Mouse (Mus musculus) thymus, adult 2 months (tissue): ENCODE measurements around the gene Lad1. TPM values are rescaled to one million over a fixed set of nuclear protein-coding genes. Genes with fewer than 3 reads are reported as not detected.

Source experiments
- DNase-seq: peaks from one replicate; pipeline ENCODE4 v3.0.0; 2021
- H3K27ac ChIP-seq: fragments of 200-500 bp; 2 replicates; pipeline ENCODE4 v1.5.1; 2012; ENCODE audit warnings: low read length, control low read depth; ENCODE audit not compliant: control insufficient read depth, insufficient read depth
- H3K27me3 ChIP-seq: fragments of 200-500 bp; 2 replicates; pipeline ENCODE4 v1.6.1; 2012; ENCODE audit warnings: mild to moderate bottlenecking, low read length, moderate library complexity, mixed read lengths; ENCODE audit not compliant: control insufficient read depth, insufficient read depth
- H3K36me3 ChIP-seq: fragments of 200-500 bp; 2 replicates; pipeline ENCODE4 v1.6.1; 2012; ENCODE audit warnings: mild to moderate bottlenecking, low read length, moderate library complexity; ENCODE audit not compliant: control insufficient read depth, insufficient read depth
- H3K4me1 ChIP-seq: fragments of 200-500 bp; replicated peaks from 2 replicates; pipeline ENCODE4 v1.6.1; 2012; ENCODE audit warnings: low read length; ENCODE audit not compliant: control insufficient read depth, insufficient read depth
- H3K4me3 ChIP-seq: fragments of 200-500 bp; 2 replicates; pipeline ENCODE4 v1.5.1; 2012; ENCODE audit warnings: mild to moderate bottlenecking, low read length, control low read depth, moderate library complexity; ENCODE audit not compliant: control insufficient read depth, insufficient read depth
- CTCF ChIP-seq: fragments of 200-500 bp; IDR thresholded peaks from 2 replicates; pipeline ENCODE4 v1.5.1; 2012; ENCODE audit warnings: mild to moderate bottlenecking, control low read depth, low read length, moderate library complexity, borderline replicate concordance; ENCODE audit not compliant: control insufficient read depth, poor library complexity, insufficient read depth; ENCODE audit errors: extremely low read depth
- POLR2A ChIP-seq: fragments of 200-500 bp; IDR thresholded peaks from 2 replicates; pipeline ENCODE4 v1.6.1; 2012; ENCODE audit warnings: mild to moderate bottlenecking, low read length, control low read depth, moderate library complexity; ENCODE audit not compliant: control insufficient read depth, poor library complexity, insufficient read depth; ENCODE audit errors: extremely low read depth
- WGBS: fragments of 180-500 bp; shearing (Covaris S2); methylation state at CpG from one replicate; pipeline ENCODE4 v1.1.7; 2018; 5-methylcytosine and 5-hydroxymethylcytosine counted together
- polyA plus RNA-seq: library from polyadenylated mRNA; depleted of rRNA; stranded (reverse); fragments of >200 nt; gene quantifications from 2 replicates; pipeline ENCODE4 v1.2.3, GENCODE M21; 2012

The Lad1 gene
- polyA plus RNA-seq, 1 experiment: 38.7 TPM

DNA sequence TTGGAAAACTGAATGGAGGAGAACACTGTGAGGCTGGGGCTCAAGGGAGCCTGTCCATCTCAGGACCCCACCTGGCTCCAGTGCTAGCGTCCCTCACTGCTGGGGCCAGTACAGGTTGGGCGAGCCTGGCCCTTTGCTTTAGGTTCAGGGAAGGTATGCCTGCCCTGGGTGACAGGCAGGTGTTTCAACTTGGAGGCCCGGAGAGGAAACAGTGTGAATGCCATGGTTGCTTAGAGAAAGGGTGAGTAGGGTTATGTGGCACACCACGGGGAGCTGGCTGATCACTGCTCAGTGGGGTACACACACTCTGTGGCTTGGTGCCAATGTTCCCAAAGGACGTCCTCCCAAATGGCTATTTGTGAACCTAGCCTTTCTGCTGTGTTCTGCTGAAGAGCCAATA lies 3.9 kb upstream of the Lad1 start:
- Histone ChIP-seq H3K36me3 (no peaks in the 10 kb centered on the region), H3K4me1 (peaks cover 58% of the 10 kb centered on the region), H3K27me3 (peaks cover 9% of the 10 kb centered on the region), H3K27ac (no peak overlapping the region), H3K4me3 (no peak overlapping the region)
- DNase-seq: no peak
- TF ChIP-seq CTCF: no peak
- WGBS: 31% methylated on average over 5 of the region's 5 CpGs

DNA sequence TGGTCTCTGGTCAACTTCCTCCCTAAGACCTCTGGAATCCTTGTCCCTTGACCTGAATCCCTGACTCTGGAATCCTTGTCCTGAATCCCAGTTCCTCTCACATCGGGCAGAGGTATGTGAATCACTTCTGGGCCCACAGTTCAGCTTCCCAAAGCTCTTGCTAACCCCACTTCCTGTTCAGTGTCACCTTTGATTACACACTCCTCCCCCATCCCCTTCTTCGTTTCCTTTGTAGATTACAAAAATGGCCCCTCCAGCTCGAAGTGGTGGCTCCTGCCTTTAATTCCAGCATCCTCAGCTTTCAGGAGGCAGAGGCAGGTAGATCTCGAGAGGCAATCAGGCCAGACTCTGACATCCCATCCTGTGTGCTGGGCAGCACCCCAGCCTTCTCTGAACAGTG lies 803 bp upstream of the Lad1 start:
- Histone ChIP-seq H3K4me3 (no peak overlapping the region), H3K36me3 (no peaks in the 10 kb centered on the region), H3K27ac (no peak overlapping the region), H3K27me3 (peaks cover 9% of the 10 kb centered on the region), H3K4me1 (peaks cover 46% of the 10 kb centered on the region)
- WGBS: 17% methylated on average over 4 of the region's 4 CpGs
- DNase-seq: peak; percentile 23
- TF ChIP-seq CTCF: no peak
- TF ChIP-seq POLR2A: no peak

DNA sequence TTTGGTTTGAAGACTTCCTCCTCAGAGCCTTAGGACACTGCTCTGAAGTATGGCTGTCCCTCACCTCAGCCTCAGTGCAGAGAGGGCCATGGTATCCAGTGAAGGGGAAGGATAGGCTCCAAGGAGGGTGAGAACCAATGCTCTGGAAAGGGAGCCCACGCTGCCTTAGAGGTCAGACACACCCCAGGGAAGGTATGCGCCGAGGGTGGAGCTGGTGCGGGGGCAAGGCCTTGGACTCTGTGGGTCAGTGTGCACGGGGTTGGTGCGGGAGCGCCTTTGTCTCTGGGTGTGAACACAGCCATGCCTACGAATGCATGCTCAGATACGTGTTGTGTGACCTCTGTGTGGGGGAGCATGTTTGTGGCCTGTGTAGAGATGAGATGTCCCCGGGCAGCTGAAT lies 1.7 kb downstream of the Lad1 start:
- Histone ChIP-seq H3K4me1 (peaks cover 22% of the 10 kb centered on the region), H3K27ac (no peak overlapping the region), H3K27me3 (peaks cover 9% of the 10 kb centered on the region), H3K36me3 (no peaks in the 10 kb centered on the region), H3K4me3 (no peak overlapping the region; the same call in 1 of the 2 replicates)
- no peak for DNase-seq
- TF ChIP-seq CTCF: no peak
- no peak for TF ChIP-seq POLR2A
- WGBS: 95% methylated on average over 10 of the region's 10 CpGs

DNA sequence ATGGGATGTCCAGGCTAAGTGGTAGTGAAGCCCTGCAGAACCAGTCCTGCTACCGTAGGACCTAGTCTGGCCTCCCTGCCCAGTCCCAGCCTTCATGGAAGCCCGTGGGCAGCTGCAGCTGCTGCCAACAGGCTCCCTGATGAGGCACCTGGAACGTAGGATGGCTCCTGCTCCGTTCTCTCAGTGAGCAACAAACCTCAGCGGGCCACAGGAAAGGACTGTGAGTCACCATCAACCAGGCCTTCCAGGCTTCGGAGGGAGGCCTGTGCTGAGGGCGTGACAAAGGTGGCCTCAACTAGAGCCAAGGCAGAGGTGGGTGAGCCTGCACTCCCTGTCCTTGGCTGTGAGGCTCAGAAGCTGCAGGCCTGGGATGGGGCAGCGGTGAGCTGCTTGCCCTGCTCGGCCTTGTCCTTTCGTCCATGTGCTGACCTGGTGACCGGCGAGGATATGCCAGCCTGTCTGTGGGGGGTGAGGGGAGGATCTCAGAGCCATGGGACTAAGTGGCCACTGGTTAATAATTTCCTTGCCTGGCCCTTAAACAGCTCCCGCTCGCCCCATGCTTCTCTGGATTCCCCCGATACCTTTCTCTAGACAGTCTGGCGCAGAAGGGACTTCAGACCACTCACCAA lies 2.5 kb downstream of the Lad1 start:
- H3K4me3 ChIP-seq: no peak overlapping the region
- no peak for DNase-seq
- H3K36me3 ChIP-seq: no peaks in the 10 kb centered on the region
- WGBS: 95% methylated on average over 16 of the region's 16 CpGs
- TF ChIP-seq CTCF (no peak), POLR2A (no peak)
- peaks cover 9% of the 10 kb centered on the region for H3K27me3 ChIP-seq
- H3K27ac ChIP-seq: no peak overlapping the region
- peaks cover 22% of the 10 kb centered on the region for H3K4me1 ChIP-seq

DNA sequence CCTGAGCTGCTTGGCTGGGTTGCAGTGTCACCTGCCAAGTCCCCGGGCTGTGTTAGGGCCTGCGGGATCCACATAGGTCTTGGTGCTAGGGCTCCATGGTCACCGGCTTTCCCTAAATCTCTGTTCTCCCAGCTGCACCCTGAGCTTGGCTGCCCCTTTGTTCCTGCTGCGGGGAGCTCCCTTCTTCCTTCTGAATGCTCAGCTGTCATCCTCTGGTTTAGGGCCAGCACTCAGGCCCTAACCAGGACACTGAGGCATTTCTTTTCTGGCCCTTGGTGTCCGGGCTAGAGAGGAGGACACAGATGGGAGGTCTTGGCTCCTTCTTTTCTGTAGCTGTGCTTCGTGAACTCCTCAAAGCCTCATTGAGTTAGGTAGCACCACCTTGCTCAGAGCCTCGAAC lies 3.4 kb downstream of the Lad1 start:
- TF ChIP-seq CTCF (no peak), POLR2A (no peak)
- Histone ChIP-seq H3K4me1 (peaks cover 22% of the 10 kb centered on the region), H3K27me3 (peaks cover 9% of the 10 kb centered on the region), H3K4me3 (no peak overlapping the region), H3K36me3 (no peaks in the 10 kb centered on the region), H3K27ac (no peak overlapping the region)
- no peak for DNase-seq
- 95% methylated on average over 7 of the region's 7 CpGs for WGBS

DNA sequence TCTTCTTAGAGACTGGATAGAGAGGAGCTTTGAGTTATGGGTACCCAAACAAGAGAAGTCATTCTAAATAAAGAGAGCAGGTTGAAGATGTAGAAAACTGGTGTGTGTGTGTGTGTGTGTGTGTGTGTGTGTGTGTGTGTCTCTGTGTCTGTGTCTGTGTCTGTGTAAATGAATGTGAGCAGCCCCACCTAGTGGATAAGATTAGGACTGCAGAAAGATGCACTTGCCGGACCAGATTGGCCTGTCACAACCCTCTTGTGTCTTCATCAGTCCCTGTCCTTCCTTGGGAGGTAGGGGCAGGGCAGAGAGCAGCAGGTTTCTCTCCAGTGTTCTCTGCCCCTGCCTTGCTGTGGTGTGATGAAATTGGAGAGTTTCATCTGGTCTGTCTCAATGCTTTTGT lies 10.5 kb downstream of the Lad1 start:
- Histone ChIP-seq H3K4me1 (peaks cover 5% of the 10 kb centered on the region), H3K4me3 (no peak overlapping the region), H3K27ac (no peak overlapping the region), H3K36me3 (no peaks in the 10 kb centered on the region), H3K27me3 (no peaks in the 10 kb centered on the region)
- peak; percentile 48 for DNase-seq
- WGBS: 6% methylated on average over 1 of the region's 1 CpGs
- TF ChIP-seq CTCF (no peak), POLR2A (no peak)
